Mouse (Mus musculus): Measurements from ENCODE around the gene Gif. TPM values are rescaled to one million over a fixed set of nuclear protein-coding genes. Genes with fewer than 3 reads are reported as not detected.

The Gif gene
- total RNA-seq (2023): not detected

DNA sequence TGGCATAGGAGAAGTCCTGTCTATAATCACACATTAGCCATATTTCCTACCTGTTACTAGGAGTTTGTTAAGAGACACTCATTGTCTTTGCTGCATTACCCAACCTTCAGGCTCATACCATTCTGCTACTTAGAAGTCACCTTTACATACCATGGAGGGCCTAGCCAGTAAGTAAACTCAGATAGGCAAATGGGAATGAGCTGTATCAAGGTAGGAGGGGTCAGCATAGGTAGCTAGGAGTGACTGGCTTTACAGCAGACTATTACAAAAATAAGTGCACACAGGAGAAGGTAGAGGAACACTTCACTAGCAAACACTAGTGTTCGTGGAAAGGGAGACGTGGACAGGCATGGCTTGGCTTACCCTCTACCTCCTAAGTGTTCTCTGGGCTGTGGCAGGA lies at the start of gene Gif:
TSS of gene Gif (plus strand) at position 257 of the 400 bp plus-strand sequence.

DNA sequence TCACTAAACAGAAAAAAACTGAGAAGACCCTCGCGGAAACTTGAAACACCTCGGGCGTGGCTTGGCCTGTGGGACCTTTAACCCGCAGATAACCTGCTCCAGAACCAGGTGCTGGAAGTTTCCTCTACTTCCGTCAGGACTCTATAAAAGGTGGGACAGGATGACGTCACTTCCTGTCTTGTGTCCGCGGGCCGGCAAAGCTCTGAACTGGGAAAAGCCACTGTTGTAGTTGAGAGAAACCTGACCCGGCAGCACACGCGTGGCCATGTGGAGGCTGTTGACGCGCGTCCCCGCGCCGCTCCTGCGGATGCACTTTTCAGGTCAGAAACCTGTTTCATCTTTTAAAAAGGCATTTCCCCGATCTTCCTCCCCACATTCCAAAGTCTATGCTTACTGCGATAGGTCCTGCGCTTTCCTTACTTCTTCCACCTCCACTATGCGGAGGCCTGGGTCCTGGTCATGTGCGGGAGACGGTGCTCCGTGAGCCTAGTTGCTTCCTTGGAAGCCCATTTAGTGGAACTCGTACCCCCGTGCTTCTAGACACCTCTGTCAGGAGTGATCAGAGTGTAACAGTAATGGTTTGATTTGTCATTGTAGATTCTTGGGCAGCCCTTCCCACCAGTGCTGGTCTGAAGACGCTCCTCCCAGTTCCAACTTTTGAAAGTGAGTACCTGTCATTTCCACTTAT lies 23.0 kb downstream of the Gif start, which contains the start of gene Mrpl16:
TSS of gene Mrpl16 (plus strand) at position 187 of the 688 bp plus-strand sequence.

Other genes starting within 250 kb of the Gif start
- gene Ms4a6b, start 231.0 kb upstream of the Gif start, total RNA-seq (2023): 10 to 100 TPM; 20.0 to 26.4 TPM
- gene Ms4a4d, start 210.8 kb upstream of the Gif start, total RNA-seq (2023): not detected
- gene Ms4a6d, start 142.7 kb upstream of the Gif start, total RNA-seq (2023): 10 to 100 TPM in 1 of 2 experiments, 1 to 10 TPM in 1; 8.6 to 13.8 TPM
- 1 to 10 TPM; 4.4 to 9.2 TPM for gene Ms4a2, start 123.8 kb upstream of the Gif start, total RNA-seq (2023)
- 10 to 100 TPM; 81.0 to 87.7 TPM for gene Ms4a3, start 106.7 kb upstream of the Gif start, total RNA-seq (2023)
- gene Oosp2, start 87.0 kb upstream of the Gif start, total RNA-seq (2023): not detected
- under 1 TPM in 1 of 2 experiments, not detected in 1; 0.88 TPM for gene Oosp1, start 56.4 kb upstream of the Gif start, total RNA-seq (2023)
- gene Oosp3, start 50.5 kb upstream of the Gif start, total RNA-seq (2023): not detected
- 10 to 100 TPM; 16.3 to 16.5 TPM for gene Mrpl16, start 22.8 kb downstream of the Gif start, total RNA-seq (2023)
- 10 to 100 TPM; 15.2 to 19.7 TPM for gene Stx3, start 71.8 kb downstream of the Gif start, total RNA-seq (2023)
- gene Olfr1417, start 91.7 kb downstream of the Gif start, total RNA-seq (2023): not detected
- gene Olfr1418, start 113.5 kb downstream of the Gif start, total RNA-seq (2023): not detected
- gene Olfr1419, start 127.6 kb downstream of the Gif start, total RNA-seq (2023): not detected
- not detected for gene Olfr1420, start 139.0 kb downstream of the Gif start, total RNA-seq (2023)
- 10 to 100 TPM; 30.7 to 37.8 TPM for gene Patl1, start 164.8 kb downstream of the Gif start, total RNA-seq (2023)
- gene Osbp, start 218.4 kb downstream of the Gif start, total RNA-seq (2023): 10 to 100 TPM; 40.7 to 41.3 TPM

Data from neutrophil, adult 59 days (primary cell).